Comparison of ENCODE assay signal across 9 mouse cellular contexts in genomic region chr9:14717689-14718331, GRCm38 (mm10). TPM values are rescaled to one million over a fixed set of nuclear protein-coding genes. Genes with fewer than 3 reads are reported as not detected.
DNase-seq lines count a peak whose midpoint lies in the region.
"Had no signal": no experiment of that assay in that cellular context is flagged by ENCODE, and none has a peak within 500 bp of the region (broad histone marks: within the 10 kb centered on the region; RNA-seq: fewer than 3 reads in every experiment).

No protein-coding gene starts in this region.

- no peaks in the 10 kb centered on the region for H3K9me3 ChIP-seq in heart, embryonic 10.5 days

- no peaks in the 10 kb centered on the region for H3K36me3 ChIP-seq in heart, embryonic 10.5 days
- H3K36me3 ChIP-seq in macrophage (ENCODE audit: inconsistent target) = no peaks in the 10 kb centered on the region

- H3K79me2 ChIP-seq in macrophage (ENCODE audit: inconsistent target) = no peaks in the 10 kb centered on the region

- H3K4me3 ChIP-seq in heart, embryonic 10.5 days = no peak overlapping the region
- H3K4me3 ChIP-seq in brown adipose tissue, adult 24 weeks (ENCODE audit: insufficient read depth, low read depth, low read length) = peak overlapping the region; percentile 65
- peak overlapping the region; percentile 10; the same call in 1 of the 2 replicates for H3K4me3 ChIP-seq in macrophage (ENCODE audit: inconsistent target)

- H3K4me1 ChIP-seq in heart, embryonic 10.5 days = peaks cover 4% of the 10 kb centered on the region
- H3K4me1 ChIP-seq in brown adipose tissue, adult 24 weeks (ENCODE audit: control insufficient read depth, insufficient read depth, insufficient read length, low read length) = peaks cover 8% of the 10 kb centered on the region

- intact Hi-C loops in heart, postnatal 36 days (cut with DNase I) = no loop called here

- 46% methylated on average over 14 of the region's 14 CpGs for WGBS in heart, embryonic 10.5 days
- 18% methylated on average over 14 of the region's 14 CpGs for WGBS in macrophage (ENCODE audit: missing documents)

- H3K27me3 ChIP-seq in heart, embryonic 10.5 days (ENCODE audit: insufficient read depth, poor library complexity, severe bottlenecking) = no peaks in the 10 kb centered on the region; the same call in 1 of the 2 replicates

- H3K27ac ChIP-seq in heart, embryonic 10.5 days = no peak overlapping the region
- peak overlapping the region; percentile 44 for H3K27ac ChIP-seq in brown adipose tissue, adult 24 weeks (replicated peaks; ENCODE audit: low read depth, low read length)
- H3K27ac ChIP-seq in macrophage = no peak overlapping the region

- DNase-seq in heart, adult 11 months = peak; percentile 93
- DNase-seq in heart, embryonic 10.5 days (ENCODE audit: low spot score) = no peak
- DNase-seq in heart, postnatal 36 days = peak; percentile 40 to 41
- no peak for DNase-seq in left cerebral cortex, adult 9 months (ENCODE audit: low spot score in 2 of 2)
- DNase-seq in left cerebral cortex, adult 11 months (ENCODE audit: low spot score) = no peak
- DNase-seq in neural tube, embryonic 10.5 days (ENCODE audit: extremely low spot score, low spot score) = no peak

RNA-seq across cellular contexts. Expression of gene Piwil4, which starts 22.7 kb away (rescaled TPM):
- not detected in 2 replicates for polyA plus RNA-seq in heart, embryonic 10.5 days (2016; fragmentation: Nextera tagmentation; extraction: Ambion mirVana)
- polyA plus RNA-seq in brown adipose tissue, adult 24 weeks (2012; ENCODE audit: insufficient read depth, insufficient read length, missing spikeins) = not detected in 2 replicates
- not detected for total RNA-seq in heart, postnatal 36 days (2021)
- total RNA-seq in macrophage (2018; cell fraction: chromatin; rRNA removed) = 1 to 10 TPM in 2 of 26 experiments, under 1 TPM in 11, not detected in 13; 0.33 to 1.5 (median 0.63) TPM
- total RNA-seq in macrophage (2018; cell fraction: cytosol; rRNA removed) = under 1 TPM in 18 of 26 experiments, not detected in 8; 0.06 to 0.80 (median 0.43) TPM
- total RNA-seq in macrophage (2018; cell fraction: nucleus; rRNA removed) = 1 to 10 TPM in 4 of 26 experiments, under 1 TPM in 7, not detected in 15; 0.65 to 1.5 (median 0.91) TPM
- polyA plus RNA-seq in macrophage (2018) = 0.06 to 0.15 TPM (median 0.13 TPM) in 3 replicates

RNA-seq across cellular contexts. Expression of gene Fut4, which starts 34.4 kb away (rescaled TPM):
- 3.3 and 4.0 TPM in 2 replicates for polyA plus RNA-seq in heart, embryonic 10.5 days (2016; fragmentation: Nextera tagmentation; extraction: Ambion mirVana)
- 0.46 and 0.91 TPM in 2 replicates for polyA plus RNA-seq in brown adipose tissue, adult 24 weeks (2012; ENCODE audit: insufficient read depth, insufficient read length, missing spikeins)
- under 1 TPM; 0.50 to 0.60 TPM for total RNA-seq in heart, postnatal 36 days (2021)
- 1 to 10 TPM in 5 of 26 experiments, under 1 TPM in 13, not detected in 8; 0.18 to 1.6 (median 0.86) TPM for total RNA-seq in macrophage (2018; cell fraction: chromatin; rRNA removed)
- total RNA-seq in macrophage (2018; cell fraction: cytosol; rRNA removed) = 1 to 10 TPM; 1.5 to 3.9 (median 2.7) TPM
- total RNA-seq in macrophage (2018; cell fraction: nucleus; rRNA removed) = 1 to 10 TPM in 25 of 26 experiments, under 1 TPM in 1; 0.96 to 4.1 (median 2.0) TPM
- polyA plus RNA-seq in macrophage (2018) = 1.5 to 3.1 TPM (median 2.8 TPM) in 3 replicates

RNA-seq across cellular contexts. Expression of gene 1700012B09Rik, which starts 53.0 kb away (rescaled TPM):
- not detected in 2 replicates for polyA plus RNA-seq in heart, embryonic 10.5 days (2016; fragmentation: Nextera tagmentation; extraction: Ambion mirVana)
- not detected in 2 replicates for polyA plus RNA-seq in brown adipose tissue, adult 24 weeks (2012; ENCODE audit: insufficient read depth, insufficient read length, missing spikeins)
- not detected for total RNA-seq in heart, postnatal 36 days (2021)
- not detected for total RNA-seq in macrophage (2018; cell fraction: chromatin; rRNA removed)
- total RNA-seq in macrophage (2018; cell fraction: cytosol; rRNA removed) = under 1 TPM in 2 of 26 experiments, not detected in 24; 0.14 to 0.28 TPM
- total RNA-seq in macrophage (2018; cell fraction: nucleus; rRNA removed) = not detected
- polyA plus RNA-seq in macrophage (2018) = not detected in 3 replicates
- polyA plus RNA-seq: Patski had no signal

Comparison
In these comparisons a context has a peak if more than half of its experiments do, and no peak if none do; other contexts are left out.
1. DNase-seq: peak in heart, adult 11 months (single experiment) and heart, postnatal 36 days (2 of 2); none in heart, embryonic 10.5 days (single experiment), left cerebral cortex, adult 9 months (0 of 2), left cerebral cortex, adult 11 months (single experiment) and neural tube, embryonic 10.5 days (single experiment).